Mouse (Mus musculus) embryonic fibroblast, embryonic 13.5 days (primary cell): ENCODE results near the gene Ube2u. TPM values are rescaled to one million over a fixed set of nuclear protein-coding genes. Genes with fewer than 3 reads are reported as not detected.
A peak's percentile ranks its signal among the peaks of the same experiment; 100 is the strongest.
"Not testable (repeated sequence)": the region's sequence is repeated elsewhere in the genome, so short reads cannot be mapped to it uniquely, and the experiment has no call there.

ENCODE experiments used
- H3K27ac ChIP-seq: 2 replicates; pipeline ENCODE4 v1.5.1; 2012; ENCODE audit warnings: low read length, control low read depth, inconsistent platforms; ENCODE audit not compliant: insufficient read depth
- H3K4me1 ChIP-seq: 2 replicates; pipeline ENCODE4 v1.6.1; 2011; ENCODE audit warnings: low read length; ENCODE audit not compliant: control insufficient read depth, insufficient read depth
- H3K4me3 ChIP-seq: 2 replicates; pipeline ENCODE4 v1.5.1; 2011; ENCODE audit warnings: mild to moderate bottlenecking, control low read depth, low read length; ENCODE audit not compliant: insufficient read depth
- CTCF ChIP-seq: IDR thresholded peaks from 2 replicates; pipeline ENCODE4 v1.5.1; 2011; ENCODE audit warnings: mild to moderate bottlenecking, control low read depth, low read length, moderate library complexity, borderline replicate concordance; ENCODE audit not compliant: insufficient read depth
- POLR2A ChIP-seq: IDR thresholded peaks from 2 replicates; pipeline ENCODE4 v1.6.1; 2011; ENCODE audit warnings: low read depth, mild to moderate bottlenecking, control low read depth, low read length, moderate library complexity
- polyA plus RNA-seq: library from polyadenylated mRNA; stranded (reverse); fragments of >200 nt; gene quantifications from 2 replicates; pipeline ENCODE4 v1.2.4, GENCODE M21; 2011; ENCODE audit warnings: low read depth; ENCODE audit not compliant: missing spikeins, insufficient read length

Gene Ube2u
- polyA plus RNA-seq, 1 experiment = not detected

- no peak overlapping the region for H3K27ac ChIP-seq
- no peaks in the 10 kb centered on the region for H3K4me1 ChIP-seq
- H3K4me3 ChIP-seq = no peak overlapping the region
- TF ChIP-seq POLR2A (no peak), CTCF (peak; percentile 27; the same call in 1 of the 2 replicates)
Measured at GRCm38 (mm10) chr4:100498192-100498591, 19.5 kb downstream of the Ube2u start.

- not testable (repeated sequence) for H3K4me1 ChIP-seq, H3K27ac ChIP-seq, H3K4me3 ChIP-seq
Measured at GRCm38 (mm10) chr4:100499037-100499601, 20.5 kb downstream of the Ube2u start.

GRCm38 (mm10) chr4:100503337-100503736 is 24.7 kb downstream of the Ube2u start:
- TF ChIP-seq CTCF = no peak
- no peak for TF ChIP-seq POLR2A
- Histone ChIP-seq H3K27ac (no peak overlapping the region), H3K4me1 (no peaks in the 10 kb centered on the region), H3K4me3 (no peak overlapping the region)

GRCm38 (mm10) chr4:100517646-100518045 is 39.0 kb downstream of the Ube2u start:
- TF ChIP-seq POLR2A = no peak
- no peak for TF ChIP-seq CTCF
- Histone ChIP-seq H3K27ac (peak overlapping the region; percentile 57), H3K4me1 (peaks cover 12% of the 10 kb centered on the region; the same call in 1 of the 2 replicates), H3K4me3 (no peak overlapping the region)

- H3K4me1 ChIP-seq = peaks cover 9% of the 10 kb centered on the region; the same call in 1 of the 2 replicates
- no peak overlapping the region for H3K27ac ChIP-seq
- no peak overlapping the region for H3K4me3 ChIP-seq
- TF ChIP-seq POLR2A (no peak), CTCF (no peak)
Measured at GRCm38 (mm10) chr4:100522534-100522933, 43.9 kb downstream of the Ube2u start.

GRCm38 (mm10) chr4:100524741-100525140 is 46.1 kb downstream of the Ube2u start:
- Histone ChIP-seq H3K4me1 (peaks cover 3% of the 10 kb centered on the region; the same call in 1 of the 2 replicates), H3K4me3 (no peak overlapping the region), H3K27ac (no peak overlapping the region)
- no peak for TF ChIP-seq POLR2A
- TF ChIP-seq CTCF = no peak

- H3K4me3 ChIP-seq = no peak overlapping the region
- H3K4me1 ChIP-seq = peaks cover 3% of the 10 kb centered on the region; the same call in 1 of the 2 replicates
- TF ChIP-seq CTCF = no peak
- no peak for TF ChIP-seq POLR2A
- no peak overlapping the region for H3K27ac ChIP-seq
Measured at GRCm38 (mm10) chr4:100526296-100526695, 47.6 kb downstream of the Ube2u start.

GRCm38 (mm10) chr4:100527086-100527485 is 48.4 kb downstream of the Ube2u start:
- H3K4me1 ChIP-seq = 0 out of 2 replicates have a peak, but pooled peaks cover 3% of the 10 kb centered on the region
- no peak for TF ChIP-seq CTCF
- no peak for TF ChIP-seq POLR2A
- H3K4me3 ChIP-seq = no peak overlapping the region
- H3K27ac ChIP-seq = no peak overlapping the region

- no peak for TF ChIP-seq POLR2A
- Histone ChIP-seq H3K4me3 (0 out of 2 replicates have a peak overlapping the region, but pooled peaks have one; percentile 7), H3K4me1 (0 out of 2 replicates have a peak, but pooled peaks cover 3% of the 10 kb centered on the region), H3K27ac (no peak overlapping the region)
Measured at GRCm38 (mm10) chr4:100527554-100528001, 48.9 kb downstream of the Ube2u start.

GRCm38 (mm10) chr4:100533607-100534006 is 55.0 kb downstream of the Ube2u start:
- no peak for TF ChIP-seq POLR2A
- TF ChIP-seq CTCF = no peak
- Histone ChIP-seq H3K27ac (no peak overlapping the region), H3K4me1 (no peaks in the 10 kb centered on the region), H3K4me3 (no peak overlapping the region)
